Mouse (Mus musculus): ENCODE results near the gene E2f6. TPM values are rescaled to one million over a fixed set of nuclear protein-coding genes. Genes with fewer than 3 reads are reported as not detected.

E2f6 gene
- polyA plus RNA-seq, 1 experiment from 2014 or later: 42.6 TPM

DNA sequence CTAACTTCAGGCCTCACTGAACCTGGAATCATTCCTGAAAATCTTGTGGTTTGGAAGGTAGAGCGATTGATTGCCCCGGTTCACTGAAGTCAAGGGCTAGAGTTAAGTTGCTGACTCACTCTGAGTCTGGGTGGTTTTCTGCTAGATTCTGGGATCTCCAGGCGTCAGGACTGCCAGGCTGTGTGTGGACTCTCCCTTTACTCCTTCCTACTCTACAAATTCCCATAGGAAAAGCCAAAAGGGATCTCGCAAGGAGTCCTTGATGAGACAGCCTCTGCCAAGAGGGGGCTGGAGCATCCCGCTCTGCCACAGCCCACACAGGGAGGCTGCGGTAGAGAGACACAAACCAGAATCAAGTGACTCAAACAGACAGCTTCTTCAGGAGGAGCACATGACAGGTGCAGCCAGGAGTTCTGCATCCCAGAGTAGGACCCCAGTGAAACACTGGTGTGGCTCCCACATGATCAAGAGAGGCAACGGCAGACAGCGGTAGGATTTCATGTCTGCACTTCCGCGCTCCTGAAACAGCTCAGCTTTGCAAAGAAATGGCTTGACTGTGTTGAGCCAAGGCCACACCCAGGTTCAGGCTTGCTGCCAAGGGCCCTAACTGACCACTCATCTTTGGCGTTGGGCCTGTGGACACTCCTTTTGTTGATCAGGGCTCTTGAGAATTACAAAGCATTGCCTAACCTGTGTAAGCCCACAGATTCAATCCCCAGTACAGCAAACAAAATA lies 42.8 kb downstream of the E2f6 start:
- no peak overlapping the region for H3K4me2 ChIP-seq
- ATAC-seq (ENCODE audit: insufficient number of reproducible peaks, low FRiP score, low TSS enrichment, low read depth): no peak
- H3K27ac ChIP-seq: no peak overlapping the region
- no peaks in the 10 kb centered on the region for H3K27me3 ChIP-seq
- no peak overlapping the region for H3K9ac ChIP-seq
- no peak overlapping the region for H3K4me3 ChIP-seq
- 76% methylated on average over 11 of the region's 11 CpGs for WGBS
- H3K4me1 ChIP-seq: peaks cover 7% of the 10 kb centered on the region
- no peaks in the 10 kb centered on the region for H3K9me3 ChIP-seq
- H3K36me3 ChIP-seq: no peaks in the 10 kb centered on the region

DNA sequence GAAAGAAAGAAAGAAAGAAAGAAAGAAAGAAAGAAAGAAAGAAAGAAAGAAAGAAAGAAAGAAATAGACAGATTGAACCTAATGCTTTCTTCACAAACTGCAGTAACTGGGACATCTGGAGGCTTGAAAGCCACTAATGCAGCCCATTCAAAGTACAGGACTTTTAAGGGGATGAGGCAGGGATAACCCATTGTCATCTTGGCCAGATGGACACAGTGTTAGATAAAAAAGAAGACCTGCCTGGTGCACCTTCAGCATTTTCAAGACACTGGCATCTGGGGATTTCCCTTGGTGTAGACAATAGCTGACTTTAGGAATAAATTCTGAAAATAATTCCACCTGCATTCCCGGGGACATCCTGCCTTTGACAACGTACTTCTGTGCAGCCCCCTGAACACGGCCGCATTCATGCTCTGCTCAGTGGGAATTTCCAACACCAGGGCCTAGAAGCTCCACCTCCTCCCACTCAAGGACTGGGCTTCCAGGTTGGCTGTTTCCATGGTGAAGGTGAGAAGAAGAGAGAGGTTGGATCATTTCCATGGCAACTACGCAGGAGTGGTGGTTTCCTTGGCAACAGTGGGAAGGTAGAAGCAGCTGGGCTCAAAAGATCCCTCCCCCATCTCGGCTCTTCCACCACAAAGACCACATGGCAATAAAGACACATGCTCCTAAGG lies 45.0 kb downstream of the E2f6 start:
- Histone ChIP-seq H3K4me3 (no peak overlapping the region), H3K27me3 (no peaks in the 10 kb centered on the region), H3K9ac (no peak overlapping the region), H3K9me3 (no peaks in the 10 kb centered on the region), H3K4me2 (no peak overlapping the region), H3K27ac (no peak overlapping the region), H3K36me3 (no peaks in the 10 kb centered on the region), H3K4me1 (peaks cover 2% of the 10 kb centered on the region)
- 31% methylated on average over 6 of the region's 6 CpGs for WGBS
- ATAC-seq (ENCODE audit: insufficient number of reproducible peaks, low FRiP score, low TSS enrichment, low read depth): no peak

DNA sequence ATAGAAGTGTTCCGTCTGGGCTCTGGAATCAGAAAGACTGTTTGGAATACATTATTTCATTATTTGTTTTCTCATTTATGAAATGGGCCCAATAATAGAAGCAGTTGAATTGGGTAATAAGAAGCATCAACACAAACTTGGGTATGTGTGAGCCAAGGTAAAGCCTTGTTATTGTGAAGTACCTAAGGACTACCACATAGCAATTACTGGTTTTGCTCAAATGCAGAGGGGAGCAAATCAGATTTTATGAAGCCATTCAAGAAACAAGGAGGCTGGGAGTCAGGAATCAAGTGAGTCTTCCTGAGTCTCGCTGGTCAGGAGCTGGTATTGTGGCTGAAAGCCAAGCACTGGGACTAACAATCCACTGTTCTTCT lies 45.5 kb downstream of the E2f6 start:
- WGBS: 43% methylated on average over 2 of the region's 2 CpGs
- no peak for ATAC-seq (ENCODE audit: insufficient number of reproducible peaks, low FRiP score, low TSS enrichment, low read depth)

DNA sequence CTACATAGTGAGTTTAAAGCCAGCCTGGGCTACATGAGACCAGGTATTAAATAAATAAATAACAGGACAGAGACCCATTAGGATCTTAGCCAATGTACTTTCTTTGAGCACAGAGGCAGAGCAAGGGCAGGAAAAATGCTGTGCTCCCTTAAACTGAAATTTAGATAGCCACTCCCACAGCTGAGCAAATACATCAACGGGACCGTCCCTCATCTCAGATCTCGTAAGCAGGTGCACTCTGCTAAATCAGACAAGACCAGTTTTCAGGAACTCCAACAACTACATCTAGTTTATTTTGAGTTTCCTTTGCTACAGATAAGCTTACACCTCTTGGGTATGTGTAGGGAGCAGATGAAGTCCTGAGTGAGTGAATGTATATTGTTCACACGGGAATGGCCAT lies 47.3 kb downstream of the E2f6 start:
- Histone ChIP-seq H3K27ac (no peak overlapping the region), H3K4me2 (no peak overlapping the region), H3K4me1 (no peaks in the 10 kb centered on the region; the same call in none of the 2 replicates), H3K4me3 (no peak overlapping the region), H3K36me3 (no peaks in the 10 kb centered on the region), H3K27me3 (no peaks in the 10 kb centered on the region), H3K9me3 (no peaks in the 10 kb centered on the region), H3K9ac (no peak overlapping the region)
- 67% methylated on average over 4 of the region's 4 CpGs for WGBS
- ATAC-seq (ENCODE audit: insufficient number of reproducible peaks, low FRiP score, low TSS enrichment, low read depth): no peak

More for the DNA sequence above, 45.5 kb downstream of the E2f6 start:
- H3K27ac ChIP-seq: no peak overlapping the region
- H3K4me3 ChIP-seq: no peak overlapping the region
- H3K4me1 ChIP-seq: no peaks in the 10 kb centered on the region; the same call in none of the 2 replicates
- H3K4me2 ChIP-seq: no peak overlapping the region
- no peaks in the 10 kb centered on the region for H3K36me3 ChIP-seq
- H3K9me3 ChIP-seq: no peaks in the 10 kb centered on the region
- no peak overlapping the region for H3K9ac ChIP-seq
- H3K27me3 ChIP-seq: no peaks in the 10 kb centered on the region

DNA sequence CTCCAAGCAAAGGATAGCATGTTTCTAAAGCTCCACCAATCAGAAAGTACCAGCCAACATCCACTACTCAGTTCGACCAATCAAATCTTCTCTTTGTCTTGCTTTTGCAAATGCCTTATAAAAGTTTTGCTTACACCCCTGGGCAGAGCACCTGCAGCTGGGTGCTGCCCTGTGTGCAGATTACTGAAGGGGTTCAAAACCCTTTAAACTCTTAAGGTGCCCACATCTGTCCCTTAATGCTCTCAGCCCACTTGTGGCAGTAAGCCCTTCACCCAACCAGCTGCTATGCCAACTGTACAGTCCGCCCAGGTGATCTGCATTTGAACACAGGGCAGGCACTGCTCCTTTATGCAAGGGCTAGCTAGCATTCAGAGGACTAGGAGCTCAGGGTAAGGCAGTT lies 49.0 kb downstream of the E2f6 start:
- Histone ChIP-seq H3K27me3 (no peaks in the 10 kb centered on the region), H3K4me2 (no peak overlapping the region), H3K27ac (no peak overlapping the region), H3K9me3 (no peaks in the 10 kb centered on the region), H3K9ac (no peak overlapping the region), H3K4me3 (no peak overlapping the region), H3K4me1 (peaks cover 2% of the 10 kb centered on the region; the same call in 1 of the 2 replicates), H3K36me3 (no peaks in the 10 kb centered on the region)
- WGBS: 85% methylated on average over 2 of the region's 2 CpGs
- ATAC-seq (ENCODE audit: insufficient number of reproducible peaks, low FRiP score, low TSS enrichment, low read depth): no peak

DNA sequence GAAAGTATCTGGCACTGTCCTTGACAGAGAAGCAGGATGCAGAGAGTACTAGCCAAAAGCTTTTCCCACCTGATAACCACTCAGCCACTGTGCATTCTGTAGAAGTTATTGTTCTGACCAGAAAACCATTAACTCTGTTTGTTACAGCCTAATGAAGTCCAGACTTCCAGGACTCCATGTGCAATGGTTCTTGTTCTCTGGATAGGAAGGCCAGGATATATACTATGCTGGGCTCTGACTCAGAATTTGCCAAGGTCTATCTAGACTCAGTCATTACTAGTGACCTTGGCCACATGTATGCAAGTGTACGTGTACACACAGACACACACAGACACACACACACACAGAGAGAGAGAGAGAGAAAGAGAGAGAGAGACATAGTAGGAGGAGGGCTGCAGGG lies 49.8 kb downstream of the E2f6 start:
- Histone ChIP-seq H3K36me3 (no peaks in the 10 kb centered on the region), H3K27me3 (no peaks in the 10 kb centered on the region), H3K4me1 (peaks cover 2% of the 10 kb centered on the region; the same call in 1 of the 2 replicates), H3K27ac (no peak overlapping the region), H3K9ac (no peak overlapping the region), H3K4me2 (no peak overlapping the region), H3K4me3 (no peak overlapping the region), H3K9me3 (no peaks in the 10 kb centered on the region)
- no peak for ATAC-seq (ENCODE audit: insufficient number of reproducible peaks, low FRiP score, low TSS enrichment, low read depth)
- WGBS: 60% methylated on average over 1 of the region's 1 CpGs

DNA sequence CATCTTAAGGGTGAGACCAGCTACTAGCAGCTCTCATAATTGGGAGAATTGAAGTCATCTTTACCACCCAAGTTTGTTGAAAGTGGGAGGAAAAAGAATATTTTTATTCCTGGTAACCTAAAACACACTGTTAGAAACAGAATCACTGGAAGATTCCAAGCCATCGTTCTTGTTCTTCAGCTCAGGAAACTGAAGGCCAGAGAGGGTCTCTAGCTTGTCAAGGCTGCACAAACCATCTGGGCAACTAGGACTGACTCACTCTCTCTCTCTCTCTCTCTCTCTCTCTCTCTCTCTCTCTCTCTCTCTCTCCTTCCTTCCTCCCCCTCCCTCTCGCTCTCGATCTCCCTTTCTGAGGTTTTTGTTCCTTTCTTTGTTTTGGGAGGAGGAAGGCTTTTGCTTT lies 50.2 kb downstream of the E2f6 start:
- Histone ChIP-seq H3K4me3 (no peak overlapping the region), H3K27ac (no peak overlapping the region), H3K9ac (no peak overlapping the region), H3K27me3 (no peaks in the 10 kb centered on the region), H3K4me2 (no peak overlapping the region), H3K4me1 (peaks cover 2% of the 10 kb centered on the region; the same call in 1 of the 2 replicates), H3K9me3 (no peaks in the 10 kb centered on the region), H3K36me3 (no peaks in the 10 kb centered on the region)
- WGBS: 66% methylated on average over 3 of the region's 3 CpGs
- no peak for ATAC-seq (ENCODE audit: insufficient number of reproducible peaks, low FRiP score, low TSS enrichment, low read depth)

DNA sequence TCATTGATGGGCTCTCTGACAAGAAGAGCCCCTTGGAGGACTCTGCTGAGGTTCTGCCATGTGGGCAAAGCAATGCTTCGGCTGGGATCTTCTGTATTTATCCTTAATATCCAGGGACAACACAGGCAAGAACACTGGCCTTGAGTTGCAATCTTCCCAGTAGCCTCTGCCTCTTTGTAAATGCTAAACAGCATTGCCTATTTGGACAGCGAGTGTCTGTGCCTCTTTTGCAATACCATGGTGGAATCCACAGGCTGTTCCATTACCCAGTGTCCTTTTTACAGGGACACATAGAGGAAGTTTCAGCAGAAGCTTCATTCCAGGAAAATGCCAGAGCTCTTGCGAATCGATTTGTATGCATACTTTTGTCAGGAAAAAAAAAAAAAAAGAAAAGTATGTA lies 53.7 kb downstream of the E2f6 start:
- no peaks in the 10 kb centered on the region for H3K36me3 ChIP-seq

DNA sequence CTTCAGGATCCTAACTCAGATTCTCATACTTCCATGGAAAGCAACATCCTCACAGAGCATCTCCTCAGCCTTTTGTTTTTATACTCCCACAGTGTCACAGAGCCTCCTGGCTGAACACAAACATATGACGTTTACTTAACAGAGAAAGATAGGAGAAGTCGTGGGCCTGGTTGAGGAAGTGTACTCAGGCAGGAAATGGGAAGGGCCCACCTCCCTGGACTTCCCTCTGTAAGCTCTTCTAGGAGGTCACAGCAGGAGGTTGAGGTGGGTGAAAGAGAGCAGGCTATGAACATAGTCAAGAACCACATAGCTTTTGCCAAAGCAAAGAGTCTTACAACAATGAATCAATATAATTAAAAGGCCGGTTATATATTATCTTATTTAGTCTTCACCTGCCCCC lies 55.1 kb downstream of the E2f6 start:
- H3K9ac ChIP-seq: no peak overlapping the region
- H3K4me2 ChIP-seq: no peak overlapping the region
- H3K27ac ChIP-seq: no peak overlapping the region
- no peak for ATAC-seq (ENCODE audit: insufficient number of reproducible peaks, low FRiP score, low TSS enrichment, low read depth)
- peaks cover 26% of the 10 kb centered on the region for H3K4me1 ChIP-seq
- no peaks in the 10 kb centered on the region for H3K36me3 ChIP-seq
- no peaks in the 10 kb centered on the region for H3K27me3 ChIP-seq
- no peak overlapping the region for H3K4me3 ChIP-seq
- WGBS: 63% methylated on average over 3 of the region's 3 CpGs
- no peaks in the 10 kb centered on the region for H3K9me3 ChIP-seq

More for the DNA sequence above, 53.7 kb downstream of the E2f6 start:
- Histone ChIP-seq H3K9ac (no peak overlapping the region), H3K27me3 (no peaks in the 10 kb centered on the region), H3K4me3 (no peak overlapping the region), H3K9me3 (no peaks in the 10 kb centered on the region), H3K4me1 (peaks cover 12% of the 10 kb centered on the region), H3K27ac (no peak overlapping the region), H3K4me2 (no peak overlapping the region)
- WGBS: 63% methylated on average over 4 of the region's 4 CpGs
- ATAC-seq (ENCODE audit: insufficient number of reproducible peaks, low FRiP score, low TSS enrichment, low read depth): no peak

DNA sequence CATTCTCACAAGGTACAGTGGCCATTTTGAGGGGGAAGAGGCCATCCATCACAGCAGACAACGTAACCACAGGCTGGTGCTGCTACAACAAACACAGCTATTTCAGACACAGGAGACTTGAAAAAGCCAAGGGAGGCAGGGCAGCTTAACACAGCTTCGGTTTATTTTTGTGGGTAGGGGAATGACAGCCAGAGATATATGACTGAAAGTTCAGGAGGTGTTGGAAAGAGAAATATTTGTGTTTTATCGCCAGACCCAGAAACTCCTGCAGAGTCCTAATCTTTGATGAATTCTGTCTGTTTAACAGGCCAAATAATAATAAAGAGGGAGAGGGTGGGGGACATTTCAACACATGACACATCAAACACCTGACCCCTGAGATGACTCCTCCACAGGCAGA lies 55.7 kb downstream of the E2f6 start:
- ATAC-seq (ENCODE audit: insufficient number of reproducible peaks, low FRiP score, low TSS enrichment, low read depth): no peak
- H3K4me1 ChIP-seq: peaks cover 29% of the 10 kb centered on the region
- no peak overlapping the region for H3K27ac ChIP-seq
- WGBS: 36% methylated on average over 3 of the region's 3 CpGs
- no peak overlapping the region for H3K4me3 ChIP-seq
- no peaks in the 10 kb centered on the region for H3K27me3 ChIP-seq
- H3K4me2 ChIP-seq: no peak overlapping the region
- no peaks in the 10 kb centered on the region for H3K9me3 ChIP-seq
- no peak overlapping the region for H3K9ac ChIP-seq
- H3K36me3 ChIP-seq: no peaks in the 10 kb centered on the region

DNA sequence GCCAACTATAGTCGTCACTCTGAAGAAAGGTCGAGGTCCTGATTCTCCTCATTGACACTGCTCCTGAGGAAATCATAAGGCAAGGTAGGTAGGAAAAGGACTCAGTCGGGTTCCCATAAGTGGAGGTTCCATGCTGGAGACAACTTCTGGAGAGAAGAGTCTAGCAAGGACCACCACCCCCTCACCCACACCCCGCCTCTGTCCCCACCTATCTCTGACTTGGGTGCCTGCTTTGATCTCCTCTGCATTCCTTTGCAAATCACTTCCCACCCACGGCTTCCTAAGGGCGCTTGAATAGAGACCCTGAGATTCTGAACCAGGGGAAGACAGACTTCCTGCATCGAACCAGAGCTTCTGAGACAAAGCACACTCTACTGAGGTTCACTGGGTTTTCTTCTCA lies 56.5 kb downstream of the E2f6 start:
- H3K36me3 ChIP-seq: no peaks in the 10 kb centered on the region
- no peaks in the 10 kb centered on the region for H3K27me3 ChIP-seq
- no peak overlapping the region for H3K4me2 ChIP-seq
- no peak for ATAC-seq (ENCODE audit: insufficient number of reproducible peaks, low FRiP score, low TSS enrichment, low read depth)
- peaks cover 29% of the 10 kb centered on the region for H3K4me1 ChIP-seq
- H3K27ac ChIP-seq: no peak overlapping the region
- 50% methylated on average over 7 of the region's 7 CpGs for WGBS
- no peak overlapping the region for H3K4me3 ChIP-seq
- no peak overlapping the region for H3K9ac ChIP-seq
- no peaks in the 10 kb centered on the region for H3K9me3 ChIP-seq

DNA sequence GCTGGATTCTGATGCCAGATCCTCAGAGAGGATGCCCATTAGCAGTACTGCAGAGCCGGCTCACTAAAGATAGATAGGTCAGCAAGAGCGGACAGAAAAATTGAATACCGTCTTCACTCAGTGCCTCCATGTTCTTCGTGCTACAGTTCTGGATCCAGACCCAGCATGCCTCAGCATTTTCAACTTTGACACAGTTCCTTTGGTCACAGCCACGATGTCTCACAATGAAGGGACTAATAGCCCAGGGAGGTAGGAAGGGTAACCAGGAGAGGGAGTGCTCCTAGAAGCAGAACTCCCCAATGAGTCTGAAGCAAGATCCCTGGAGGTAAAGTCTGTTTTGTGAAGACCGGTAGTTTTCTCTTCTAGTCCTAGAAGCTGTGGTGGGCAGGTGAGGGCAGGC lies 57.9 kb downstream of the E2f6 start:
- WGBS: 75% methylated on average over 6 of the region's 6 CpGs
- H3K4me1 ChIP-seq: peaks cover 33% of the 10 kb centered on the region
- no peak for ATAC-seq (ENCODE audit: insufficient number of reproducible peaks, low FRiP score, low TSS enrichment, low read depth)
- no peaks in the 10 kb centered on the region for H3K36me3 ChIP-seq
- no peaks in the 10 kb centered on the region for H3K9me3 ChIP-seq
- H3K27me3 ChIP-seq: no peaks in the 10 kb centered on the region
- H3K4me2 ChIP-seq: no peak overlapping the region
- no peak overlapping the region for H3K9ac ChIP-seq
- no peak overlapping the region for H3K27ac ChIP-seq
- H3K4me3 ChIP-seq: no peak overlapping the region
